Mouse (Mus musculus) embryonic facial prominence, embryonic 15.5 days (tissue): ENCODE results near the gene Slc39a13. TPM values are rescaled to one million over a fixed set of nuclear protein-coding genes. Genes with fewer than 3 reads are reported as not detected.
"Not testable (repeated sequence)": the region's sequence is repeated elsewhere in the genome, so short reads cannot be mapped to it uniquely, and the experiment has no call there.

ENCODE experiments used
- ATAC-seq: fragments of 200-750 bp; cut with Nextera tagmentation; 2 replicates; pipeline ENCODE4 v1.8.0; 2017; ENCODE audit warnings: low read depth, moderate TSS enrichment; ENCODE audit not compliant: insufficient number of reproducible peaks, low FRiP score, low TSS enrichment
- H3K27ac ChIP-seq: fragments of 300-500 bp; sonication (generic); replicated peaks from 2 replicates; pipeline ENCODE4 v1.5.1; 2015; ENCODE audit warnings: mild to moderate bottlenecking, inconsistent platforms
- H3K27me3 ChIP-seq: fragments of 300-500 bp; sonication (generic); 2 replicates; pipeline ENCODE4 v1.6.1; 2015; ENCODE audit warnings: inconsistent platforms
- H3K36me3 ChIP-seq: fragments of 300-500 bp; sonication (generic); 2 replicates; pipeline ENCODE4 v1.6.1; 2015; ENCODE audit warnings: mild to moderate bottlenecking, inconsistent platforms
- H3K4me1 ChIP-seq: fragments of 300-500 bp; sonication (generic); 2 replicates; pipeline ENCODE4 v1.6.1; 2015; ENCODE audit warnings: inconsistent platforms
- H3K4me2 ChIP-seq: fragments of 300-500 bp; sonication (generic); replicated peaks from 2 replicates; pipeline ENCODE4 v1.6.1; 2015; ENCODE audit warnings: mild to moderate bottlenecking, inconsistent platforms
- H3K4me3 ChIP-seq: fragments of 300-500 bp; sonication (generic); replicated peaks from 2 replicates; pipeline ENCODE4 v1.5.1; 2015; ENCODE audit warnings: mild to moderate bottlenecking, inconsistent platforms
- H3K9ac ChIP-seq: fragments of 300-500 bp; sonication (generic); 2 replicates; pipeline ENCODE4 v1.6.1; 2015; ENCODE audit warnings: inconsistent platforms
- H3K9me3 ChIP-seq: fragments of 300-500 bp; sonication (generic); replicated peaks from 2 replicates; pipeline ENCODE4 v1.6.1; 2016; ENCODE audit warnings: inconsistent platforms
- WGBS: fragments of 180-500 bp; shearing (Covaris S2); methylation state at CpG from one replicate; pipeline ENCODE4 v1.1.7; 2015; 5-methylcytosine and 5-hydroxymethylcytosine counted together
- polyA plus RNA-seq: library from polyadenylated mRNA; unstranded; fragments of >200 nt; fragmentation: Nextera tagmentation; extraction: Ambion mirVana; gene quantifications from 2 replicates; pipeline ENCODE4 v1.2.1, GENCODE M21; 2015

Gene Slc39a13
- polyA plus RNA-seq, 1 experiment from 2014 or later: 80.0 TPM

DNA sequence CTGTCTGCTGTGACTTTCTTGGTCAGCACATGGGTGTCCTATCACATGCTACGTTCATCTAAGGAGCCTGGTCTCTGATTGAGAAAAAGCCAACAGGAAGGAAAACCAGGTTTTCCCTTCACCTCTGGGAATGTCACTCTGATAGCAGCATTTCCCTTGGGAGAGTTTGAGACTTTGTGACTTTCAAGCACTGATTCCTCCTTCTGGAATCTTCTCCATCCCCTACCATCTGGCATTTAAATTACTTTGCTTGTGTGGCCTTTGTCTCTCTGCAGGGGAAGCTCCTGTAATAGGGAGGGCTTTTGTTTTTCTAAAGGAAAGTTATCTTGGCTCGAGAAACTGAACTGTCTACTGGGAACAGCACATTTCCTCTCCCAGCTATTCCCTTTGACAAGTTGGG is 47.1 kb downstream of the Slc39a13 start:
- H3K9ac ChIP-seq: no peak overlapping the region
- H3K9me3 ChIP-seq: no peaks in the 10 kb centered on the region
- H3K4me2 ChIP-seq: no peak overlapping the region
- WGBS: 60% methylated on average over 2 of the region's 2 CpGs
- peaks cover 19% of the 10 kb centered on the region for H3K36me3 ChIP-seq
- no peak overlapping the region for H3K4me3 ChIP-seq
- H3K4me1 ChIP-seq: no peaks in the 10 kb centered on the region
- no peak for ATAC-seq
- no peak overlapping the region for H3K27ac ChIP-seq
- no peaks in the 10 kb centered on the region for H3K27me3 ChIP-seq

DNA sequence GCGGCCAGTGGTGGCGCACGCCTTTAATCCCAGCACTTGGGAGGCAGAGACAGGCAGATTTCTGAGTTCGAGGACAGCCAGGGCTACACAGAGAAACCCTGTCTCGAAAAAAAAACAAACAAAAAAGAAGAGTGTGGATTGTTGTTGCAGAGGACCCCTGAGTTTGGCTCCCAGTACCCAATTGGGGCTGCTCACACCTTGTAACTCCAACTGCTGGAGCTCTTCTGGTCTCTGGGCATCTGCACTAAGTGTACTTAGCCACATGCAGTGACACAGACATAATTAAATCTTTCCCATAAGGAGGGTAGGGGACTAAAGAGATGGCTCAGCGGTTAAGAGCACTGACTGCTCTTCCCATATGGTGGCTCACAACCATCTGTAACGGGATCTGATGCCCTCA is 48.0 kb downstream of the Slc39a13 start:
- peaks cover 24% of the 10 kb centered on the region for H3K36me3 ChIP-seq
- 98% methylated on average over 7 of the region's 7 CpGs for WGBS
- not testable (repeated sequence) for H3K4me2 ChIP-seq, H3K27ac ChIP-seq, H3K4me3 ChIP-seq, H3K9me3 ChIP-seq, ATAC-seq, H3K27me3 ChIP-seq, H3K9ac ChIP-seq, H3K4me1 ChIP-seq

DNA sequence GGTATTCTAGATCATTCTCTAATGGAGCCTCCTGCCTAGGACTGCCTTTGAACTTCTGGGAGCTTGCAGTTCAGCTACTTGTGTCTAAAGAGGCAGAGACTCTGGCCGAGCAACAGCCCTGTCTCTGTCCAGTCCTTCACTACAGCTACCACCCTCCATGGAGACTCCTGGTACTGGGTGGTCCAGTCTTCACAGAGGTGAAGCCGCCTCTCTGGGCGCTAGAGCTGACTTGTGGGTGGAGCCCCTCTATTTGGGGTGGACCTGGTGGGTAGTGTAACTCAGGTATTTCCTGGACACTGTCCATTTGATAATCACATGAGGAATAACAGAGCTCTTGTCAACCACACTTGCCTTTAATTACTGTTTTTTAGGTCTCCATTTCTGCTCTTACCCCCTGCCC is 50.3 kb downstream of the Slc39a13 start:
- H3K36me3 ChIP-seq: peaks cover 39% of the 10 kb centered on the region

DNA sequence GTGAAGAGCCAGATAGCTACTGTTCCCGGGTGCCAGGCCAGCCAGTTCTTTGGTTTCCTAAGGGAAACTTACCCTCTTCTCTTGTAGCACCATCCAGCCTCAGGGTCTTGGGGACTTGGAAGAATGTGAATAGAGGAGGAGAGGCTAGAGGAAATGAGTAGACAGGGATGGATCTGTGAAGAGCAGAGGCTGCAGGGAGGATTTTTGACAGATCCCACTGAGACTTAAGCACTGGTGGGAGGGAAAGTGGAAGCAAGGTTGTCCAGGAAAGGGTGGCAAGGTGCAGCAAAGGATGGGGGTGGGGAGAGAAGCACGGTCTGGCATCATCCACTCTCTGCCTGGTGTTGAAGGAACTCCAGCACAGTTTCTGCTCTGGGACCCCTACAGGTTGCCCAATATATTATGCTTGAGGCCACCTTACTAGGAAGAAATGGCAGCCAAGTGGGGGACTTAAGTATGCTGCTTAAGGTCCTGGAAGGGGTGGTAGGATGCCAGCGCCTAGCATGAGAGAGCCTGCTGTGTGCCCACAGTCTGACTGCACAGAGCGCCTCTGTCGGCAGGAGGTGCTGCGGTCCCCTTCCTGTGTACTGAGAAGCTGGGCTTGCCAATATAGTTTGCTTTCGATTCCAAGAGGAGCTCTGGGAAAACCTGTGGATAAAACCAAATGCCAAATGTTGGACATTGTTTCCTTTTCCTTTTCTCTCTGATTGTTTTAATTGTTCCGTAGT is 52.0 kb downstream of the Slc39a13 start:
- Histone ChIP-seq H3K4me2 (no peak overlapping the region), H3K4me1 (no peaks in the 10 kb centered on the region), H3K27me3 (no peaks in the 10 kb centered on the region), H3K27ac (no peak overlapping the region), H3K4me3 (no peak overlapping the region), H3K9ac (no peak overlapping the region), H3K9me3 (no peaks in the 10 kb centered on the region), H3K36me3 (peaks cover 56% of the 10 kb centered on the region)
- no peak for ATAC-seq
- WGBS: 86% methylated on average over 8 of the region's 8 CpGs

More for the DNA sequence above, 50.3 kb downstream of the Slc39a13 start:
- WGBS: 96% methylated on average over 3 of the region's 3 CpGs
- Histone ChIP-seq H3K4me2 (no peak overlapping the region), H3K27me3 (no peaks in the 10 kb centered on the region), H3K27ac (no peak overlapping the region), H3K4me1 (no peaks in the 10 kb centered on the region), H3K9ac (no peak overlapping the region), H3K4me3 (no peak overlapping the region), H3K9me3 (no peaks in the 10 kb centered on the region)
- no peak for ATAC-seq

DNA sequence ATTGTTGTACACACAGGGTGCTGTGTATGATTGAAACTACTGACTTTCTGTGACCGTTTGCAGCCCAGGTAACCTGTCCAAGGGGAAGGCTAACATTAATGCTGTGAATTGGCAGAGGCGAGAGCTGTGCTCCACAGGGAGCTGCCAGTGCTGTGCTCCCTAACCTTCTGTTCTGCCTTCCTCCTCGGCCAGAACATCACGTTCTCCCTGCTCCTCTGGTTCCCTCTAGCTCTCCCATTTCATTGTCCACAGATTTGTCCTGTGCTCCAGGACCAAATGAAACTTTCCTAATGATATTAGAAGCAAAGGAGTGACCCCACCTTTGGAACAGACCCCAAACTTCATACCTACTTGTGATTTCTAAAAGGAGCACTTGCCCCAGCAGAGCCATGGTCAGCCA is 54.8 kb downstream of the Slc39a13 start:
- H3K4me2 ChIP-seq: no peak overlapping the region
- WGBS: 83% methylated on average over 4 of the region's 4 CpGs
- H3K9ac ChIP-seq: no peak overlapping the region
- no peaks in the 10 kb centered on the region for H3K27me3 ChIP-seq
- H3K4me1 ChIP-seq: no peaks in the 10 kb centered on the region
- H3K36me3 ChIP-seq: peaks cover 66% of the 10 kb centered on the region
- no peak for ATAC-seq
- no peak overlapping the region for H3K4me3 ChIP-seq
- H3K27ac ChIP-seq: no peak overlapping the region
- H3K9me3 ChIP-seq: no peaks in the 10 kb centered on the region

DNA sequence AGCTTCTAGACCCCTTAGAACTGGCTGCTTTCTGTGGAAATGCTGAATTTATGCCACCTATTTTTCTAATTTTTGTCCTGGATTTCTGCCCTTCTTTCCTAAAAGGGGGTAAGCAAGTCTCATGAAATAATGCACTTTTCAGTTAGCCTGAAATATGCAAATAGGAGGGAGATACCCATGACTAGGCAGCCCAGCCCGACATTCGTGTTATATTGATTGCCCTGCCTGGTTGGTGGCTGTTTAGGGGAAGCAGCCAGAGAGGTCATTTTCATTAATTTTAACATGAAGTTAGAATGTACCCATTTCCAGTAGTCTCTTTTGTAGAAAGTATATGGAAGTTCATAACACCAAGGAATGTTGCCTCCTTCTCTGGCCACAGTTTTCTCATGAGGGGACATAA is 56.3 kb downstream of the Slc39a13 start:
- peaks cover 72% of the 10 kb centered on the region for H3K36me3 ChIP-seq
- no peak overlapping the region for H3K4me2 ChIP-seq
- no peaks in the 10 kb centered on the region for H3K27me3 ChIP-seq
- no peaks in the 10 kb centered on the region for H3K9me3 ChIP-seq
- no peak overlapping the region for H3K4me3 ChIP-seq
- no peak overlapping the region for H3K9ac ChIP-seq
- no peak overlapping the region for H3K27ac ChIP-seq
- WGBS: 94% methylated on average over 2 of the region's 2 CpGs
- H3K4me1 ChIP-seq: no peaks in the 10 kb centered on the region
- no peak for ATAC-seq

Other genes with a start within 250 kb of the Slc39a13 start
- 175 and 188 TPM in 2 replicates for gene Mtch2, start 223.3 kb downstream of the Slc39a13 start, polyA plus RNA-seq
- gene C1qtnf4, start 184.6 kb downstream of the Slc39a13 start, polyA plus RNA-seq: 20.5 and 20.8 TPM in 2 replicates
- gene Kbtbd4, start 165.7 kb downstream of the Slc39a13 start, polyA plus RNA-seq: 37.4 and 37.6 TPM in 2 replicates
- gene Ndufs3, start 165.6 kb downstream of the Slc39a13 start, polyA plus RNA-seq: 194 and 204 TPM in 2 replicates
- 66.4 and 66.7 TPM in 2 replicates for gene Celf1, start 130.0 kb downstream of the Slc39a13 start, polyA plus RNA-seq
- gene Rapsn, start 34.8 kb downstream of the Slc39a13 start, polyA plus RNA-seq: 24.0 and 34.6 TPM in 2 replicates
- 282 and 288 TPM in 2 replicates for gene Psmc3, start 16.4 kb downstream of the Slc39a13 start, polyA plus RNA-seq
- 12.3 and 12.4 TPM in 2 replicates for gene Spi1, start 12.0 kb upstream of the Slc39a13 start, polyA plus RNA-seq
- gene Mybpc3, start 47.7 kb upstream of the Slc39a13 start, polyA plus RNA-seq: 0.32 and 0.40 TPM in 2 replicates
- 13.5 and 14.8 TPM in 2 replicates for gene Madd, start 113.4 kb upstream of the Slc39a13 start, polyA plus RNA-seq
- 1.8 and 1.9 TPM in 2 replicates for gene Nr1h3, start 132.4 kb upstream of the Slc39a13 start, polyA plus RNA-seq
- gene Acp2, start 132.5 kb upstream of the Slc39a13 start, polyA plus RNA-seq: 24.2 and 28.3 TPM in 2 replicates
- gene Ddb2, start 166.6 kb upstream of the Slc39a13 start, polyA plus RNA-seq: 18.7 and 19.9 TPM in 2 replicates
- gene Pacsin3, start 185.5 kb upstream of the Slc39a13 start, polyA plus RNA-seq: 55.1 and 62.8 TPM in 2 replicates
- 83.0 and 83.4 TPM in 2 replicates for gene Arfgap2, start 194.6 kb upstream of the Slc39a13 start, polyA plus RNA-seq